Mouse (Mus musculus) small intestine, adult 2 months (tissue): ENCODE measurements around the gene Gon4l.

Experiments
- CTCF ChIP-seq: fragments of 200-500 bp; IDR thresholded peaks from 2 replicates; pipeline ENCODE4 v1.5.1; 2012; ENCODE audit warnings: low read depth, mild to moderate bottlenecking, control low read depth, inconsistent platforms, low read length, moderate library complexity, mixed read lengths; ENCODE audit not compliant: insufficient replicate concordance, insufficient read length; ENCODE audit errors: extremely low read depth
- POLR2A ChIP-seq: fragments of 200-500 bp; IDR thresholded peaks from 2 replicates; pipeline ENCODE4 v1.6.1; 2012; ENCODE audit warnings: low read depth, mild to moderate bottlenecking, control low read depth, inconsistent platforms, low read length, moderate library complexity

DNA sequence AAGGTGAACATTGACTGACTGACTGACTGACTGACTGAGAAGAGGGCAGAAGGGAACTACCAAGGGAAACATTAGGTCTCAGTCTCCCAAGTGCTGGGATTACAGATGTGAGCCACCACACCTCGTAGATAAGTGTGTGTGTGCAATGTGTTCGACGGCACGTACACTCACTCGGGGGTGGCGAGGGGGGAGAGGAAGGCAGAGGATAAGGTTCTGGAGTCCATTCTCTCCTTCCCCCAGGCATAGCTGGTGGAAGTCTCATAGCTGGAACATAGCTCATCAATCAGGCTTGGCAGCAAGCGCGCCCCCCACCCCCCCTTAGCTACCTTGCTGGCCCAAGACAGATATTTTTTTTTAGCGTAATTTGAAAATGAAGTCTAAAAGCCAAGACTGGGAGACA lies 7.8 kb upstream of the Gon4l start:
- TF ChIP-seq POLR2A (no peak), CTCF (no peak)
